Mouse (Mus musculus): ENCODE results near the gene Myadml2. TPM values are rescaled to one million over a fixed set of nuclear protein-coding genes. Genes with fewer than 3 reads are reported as not detected.

Myadml2 gene
- total and polyA plus RNA-seq, 3 experiments, result 0.68 TPM; not detected in 2

DNA sequence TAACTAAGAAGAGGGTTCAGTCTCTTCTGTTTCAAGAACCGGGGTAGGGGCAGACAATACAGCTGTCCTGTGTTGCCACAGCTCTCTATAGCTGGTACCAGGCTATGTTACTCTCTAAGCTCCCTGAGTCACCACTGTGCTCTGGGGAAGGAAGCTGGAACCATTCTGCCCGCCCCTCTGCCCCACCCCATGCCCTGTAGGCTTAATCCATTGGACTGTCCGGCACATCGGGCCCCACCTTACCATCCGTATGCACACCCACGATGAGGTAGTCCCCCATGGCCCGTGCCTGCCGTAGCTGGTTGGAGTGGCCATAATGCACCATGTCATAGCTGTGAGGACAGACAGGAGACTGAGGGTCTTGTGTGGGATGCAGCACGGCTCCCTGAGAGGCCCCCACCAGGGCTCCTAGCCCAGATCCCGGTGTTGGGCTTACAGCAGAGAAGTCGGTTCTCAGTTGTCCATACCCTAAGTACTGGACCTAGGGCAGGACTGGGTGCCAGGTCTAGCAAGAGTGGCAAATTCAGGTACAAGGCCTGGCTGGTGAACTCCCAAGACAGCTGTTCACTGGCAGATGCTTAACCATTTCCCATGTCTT lies 32.3 kb downstream of the Myadml2 start:
- H3K36me3 ChIP-seq (replicated peaks in 1 of 2; ENCODE audit: control insufficient read depth in 1 of 2, insufficient read depth in 1 of 2, low read length in 1 of 2), result peaks cover 65 to 80% of the 10 kb centered on the region in 2 experiments
- in situ Hi-C loops (cut with MboI; ENCODE audit: low pct_ligation_motif_present, low pct_unique_long_range_greater_than_20kb, low sequenced_read_pairs), result no loop called here
- dilution Hi-C loops (cut with MboI; ENCODE audit: extremely low pct_ligation_motif_present, extremely low pct_unique_long_range_greater_than_20kb, low sequenced_read_pairs), result no loop called here
- no peaks in the 10 kb centered on the region for H3K9me3 ChIP-seq (replicated peaks; ENCODE audit: low read length)
- no peak overlapping the region for H3K27ac ChIP-seq (ENCODE audit: insufficient read depth, low read depth)
- TF ChIP-seq POLR2AphosphoS2 (IDR thresholded peaks at IDR 0.05; ENCODE audit: low read depth, low read length) (no peak), KAT2A (IDR thresholded peaks at IDR 0.05; ENCODE audit: insufficient replicate concordance, low read length) (no peak), USF1 (IDR thresholded peaks at IDR 0.05; ENCODE audit: low read depth, low read length) (no peak), JUND (conservative IDR thresholded peaks at IDR 0.05; ENCODE audit: low read depth, low read length) (no peak), EP300 (IDR thresholded peaks at IDR 0.05; ENCODE audit: low read length) (no peak), BHLHE40 (IDR thresholded peaks at IDR 0.05; ENCODE audit: low read depth, low read length) (no peak), NELFE (IDR thresholded peaks at IDR 0.05; ENCODE audit: low read depth, low read length) (no peak), MXI1 (IDR thresholded peaks at IDR 0.05; ENCODE audit: low read depth, low read length) (no peak), ZNF384 (IDR thresholded peaks at IDR 0.05; ENCODE audit: low read depth, low read length) (no peak), MAZ (IDR thresholded peaks at IDR 0.05; ENCODE audit: low read depth, low read length) (no peak), IRF4 (IDR thresholded peaks at IDR 0.05; ENCODE audit: low read depth, low read length) (no peak), ZMIZ1 (IDR thresholded peaks at IDR 0.05; ENCODE audit: low read depth, low read length) (no peak), UBTF (IDR thresholded peaks at IDR 0.05; ENCODE audit: low read depth, low read length) (no peak), SMC3 (IDR thresholded peaks at IDR 0.05; ENCODE audit: low read depth, low read length) (no peak), RAD21 (IDR thresholded peaks at IDR 0.05; ENCODE audit: low read depth, low read length) (no peak)
- H3K27me3 ChIP-seq (replicated peaks), result no peaks in the 10 kb centered on the region
- H3K4me1 ChIP-seq (ENCODE audit: control insufficient read depth in 1 of 2, insufficient read depth in 2 of 2), result peaks cover 8 to 36% of the 10 kb centered on the region in 2 experiments
- H3K9ac ChIP-seq (ENCODE audit: insufficient read depth, low read depth), result no peak overlapping the region
- no peak overlapping the region for H3K4me3 ChIP-seq (replicated peaks in 1 of 3; ENCODE audit: low read depth in 2 of 3, low read length in 2 of 3, poor library complexity in 1 of 3)
- peaks cover 22% of the 10 kb centered on the region for H3K79me2 ChIP-seq (replicated peaks; ENCODE audit: control insufficient read depth, extremely low read depth, insufficient read depth, poor library complexity, severe bottlenecking)
- H3K4me2 ChIP-seq (ENCODE audit: insufficient read depth, low read depth, poor library complexity, severe bottlenecking), result no peak overlapping the region
- no peak for DNase-seq (ENCODE audit: extremely low read depth)

GRCm38 (mm10) chr11:120615167-120615566 lies 32.8 kb downstream of the Myadml2 start:
- Histone ChIP-seq H3K79me2 (replicated peaks; ENCODE audit: control insufficient read depth, extremely low read depth, insufficient read depth, poor library complexity, severe bottlenecking) (peaks cover 22% of the 10 kb centered on the region), H3K9ac (ENCODE audit: insufficient read depth, low read depth) (no peak overlapping the region), H3K27ac (ENCODE audit: insufficient read depth, low read depth) (no peak overlapping the region), H3K9me3 (replicated peaks; ENCODE audit: low read length) (no peaks in the 10 kb centered on the region), H3K4me1 (ENCODE audit: control insufficient read depth in 1 of 2, insufficient read depth in 2 of 2) (peaks cover 8 to 36% of the 10 kb centered on the region in 2 experiments), H3K36me3 (replicated peaks in 1 of 2; ENCODE audit: control insufficient read depth in 1 of 2, insufficient read depth in 1 of 2, low read length in 1 of 2) (peaks cover 65 to 80% of the 10 kb centered on the region in 2 experiments), H3K4me2 (ENCODE audit: insufficient read depth, low read depth, poor library complexity, severe bottlenecking) (no peak overlapping the region), H3K4me3 (replicated peaks in 1 of 3; ENCODE audit: low read depth in 2 of 3, low read length in 2 of 3, poor library complexity in 1 of 3) (no peak overlapping the region), H3K27me3 (replicated peaks) (no peaks in the 10 kb centered on the region)
- in situ Hi-C loops (cut with MboI; ENCODE audit: low pct_ligation_motif_present, low pct_unique_long_range_greater_than_20kb, low sequenced_read_pairs) (no loop called here), dilution Hi-C loops (cut with MboI; ENCODE audit: extremely low pct_ligation_motif_present, extremely low pct_unique_long_range_greater_than_20kb, low sequenced_read_pairs) (no loop called here)
- TF ChIP-seq ZKSCAN1 (IDR thresholded peaks at IDR 0.05; ENCODE audit: borderline replicate concordance, low read depth, low read length) (no peak), BHLHE40 (IDR thresholded peaks at IDR 0.05; ENCODE audit: low read depth, low read length) (no peak), MXI1 (IDR thresholded peaks at IDR 0.05; ENCODE audit: low read depth, low read length) (no peak)
- DNase-seq (ENCODE audit: extremely low read depth), result no peak
